Mouse (Mus musculus) cerebellum, postnatal 25 days (tissue): ENCODE results near the gene Laptm4a.

ENCODE experiments used
- DNase-seq, 2 experiments: peaks; one replicate each; pipeline ENCODE4 v3.0.0; 2021; ENCODE audit warnings: mixed read lengths in 2 of 2

Laptm4a gene

GRCm38 (mm10) chr12:8961607-8962316 lies 40.3 kb downstream of the Laptm4a start:
- DNase-seq: no peak

- DNase-seq: no peak
These were observed 48.4 kb downstream of the Laptm4a start for GRCm38 (mm10) chr12:8969828-8970227.

GRCm38 (mm10) chr12:8973820-8974465 lies 52.5 kb downstream of the Laptm4a start, which contains the start of gene Wdr35:
Wdr35 (plus strand) TSS chr12:8973892.
- DNase-seq: peak; percentile 90 to 95

GRCm38 (mm10) chr12:8975076-8975475 lies 53.6 kb downstream of the Laptm4a start:
- DNase-seq: no peak
